Mouse (Mus musculus) ES-E14 (cell line): ENCODE data around the gene Fam3b.

Source experiments
- HCFC1 ChIP-seq: IDR thresholded peaks from 2 replicates; pipeline ENCODE4 v1.6.1; 2012; ENCODE audit warnings: low read length, inconsistent platforms, borderline replicate concordance; ENCODE audit not compliant: insufficient read depth
- ZC3H11A ChIP-seq: IDR thresholded peaks from 2 replicates; pipeline ENCODE4 v1.6.1; 2012; ENCODE audit warnings: low read depth, mild to moderate bottlenecking, inconsistent platforms, low read length, borderline replicate concordance

- no peak for TF ChIP-seq ZC3H11A
- no peak for TF ChIP-seq HCFC1
Measured at GRCm38 (mm10) chr16:97533126-97533525, 18.5 kb upstream of the Fam3b start.
